20 mouse cellular contexts compared by ENCODE assay signal in the genomic region with DNA sequence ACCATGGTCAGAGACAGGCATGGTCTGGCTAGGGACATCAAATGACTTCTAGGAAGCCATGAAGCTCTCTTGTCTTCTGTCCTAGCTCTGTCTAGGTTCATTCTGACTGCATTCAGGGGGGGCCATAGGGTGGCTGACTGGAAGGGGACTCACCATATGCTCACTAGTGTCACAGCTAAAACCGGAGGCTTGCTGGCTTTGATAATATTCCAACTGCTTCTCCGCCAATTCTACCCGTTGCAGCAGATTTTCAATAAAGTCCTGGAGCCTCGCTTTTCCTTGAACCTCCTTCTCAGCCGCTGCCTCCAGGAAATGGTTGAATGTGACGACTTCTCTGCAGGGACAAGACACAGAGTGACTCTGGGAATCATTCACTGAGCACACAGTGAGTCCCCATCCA. TPM values are rescaled to one million over a fixed set of nuclear protein-coding genes. Genes with fewer than 3 reads are reported as not detected.
"Had no signal": no experiment of that assay in that cellular context is flagged by ENCODE, and none has a peak within 500 bp of the region (broad histone marks: within the 10 kb centered on the region; RNA-seq: fewer than 3 reads in every experiment).

No protein-coding gene starts in this region.

- H3K4me3 ChIP-seq: kidney, embryonic 15.5 days; limb, embryonic 13.5 days; midbrain, embryonic 10.5 days; myocyte; neural tube, embryonic 15.5 days had no signal

- H3K27me3 ChIP-seq: kidney, embryonic 15.5 days; limb, embryonic 13.5 days; neural tube, embryonic 15.5 days had no signal

- DNase-seq: kidney, postnatal 14 days; layer of hippocampus, adult 9-11 months; layer of hippocampus, postnatal 36 days; left cerebral cortex, postnatal 4 days; lung, adult 2 months; lung, postnatal 4 days; midbrain, embryonic 14.5 days; right cerebral cortex, postnatal 4 days; spleen, adult 18-20 months; thymus, adult 18-20 months; thymus, postnatal 14 days had no signal

- ATAC-seq: lung, postnatal 0 days had no signal

- H3K9ac ChIP-seq: kidney, embryonic 15.5 days; limb, embryonic 13.5 days; liver, embryonic 14.5 days; neural tube, embryonic 15.5 days had no signal

- H3K4me1 ChIP-seq: kidney, embryonic 15.5 days; limb, embryonic 13.5 days had no signal

- H3K36me3 ChIP-seq: kidney, embryonic 15.5 days; midbrain, embryonic 10.5 days had no signal

- H3K4me2 ChIP-seq: kidney, embryonic 15.5 days; limb, embryonic 13.5 days; neural tube, embryonic 15.5 days had no signal

- H3K27ac ChIP-seq: kidney, embryonic 15.5 days; limb, embryonic 13.5 days; liver, embryonic 14.5 days; midbrain, embryonic 10.5 days; neural tube, embryonic 15.5 days had no signal

- H3K9me3 ChIP-seq: kidney, embryonic 15.5 days; limb, embryonic 13.5 days; neural tube, embryonic 15.5 days had no signal

RNA-seq across cellular contexts. Expression of a gene that starts 15.2 kb away (rescaled TPM):
- total RNA-seq: liver, adult 2 months; megakaryocyte, adult 5-6 weeks had no signal
- polyA plus RNA-seq: liver, adult 2 months had no signal
